Mouse (Mus musculus): ENCODE measurements at regions not wholly inside any gene's neighbourhood (a gene's known extent, or its start where the extent isn't known, plus 50 kb on each side); places are given as distances from the start of the nearest gene placed in this dataset.

DNA sequence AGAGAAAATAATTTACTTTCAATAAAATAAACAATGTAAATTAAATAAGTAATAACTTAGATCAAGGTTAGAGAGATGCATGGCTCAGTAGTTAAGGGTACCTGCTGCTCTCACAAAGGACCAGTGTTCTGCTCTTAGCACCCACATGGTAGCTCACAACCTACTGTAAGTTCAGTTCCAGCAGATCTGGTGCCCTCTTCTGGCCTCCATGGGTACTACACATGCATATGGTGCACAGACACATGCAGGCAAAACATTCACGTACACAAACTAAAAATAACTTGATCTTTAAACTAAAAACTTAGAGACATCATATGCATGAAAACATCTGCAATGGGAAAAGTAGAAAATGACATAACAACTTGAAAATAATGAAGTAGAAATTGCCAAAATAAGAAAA, 184.2 kb upstream of the Ank start:
- DNase-seq, result no peak

DNA sequence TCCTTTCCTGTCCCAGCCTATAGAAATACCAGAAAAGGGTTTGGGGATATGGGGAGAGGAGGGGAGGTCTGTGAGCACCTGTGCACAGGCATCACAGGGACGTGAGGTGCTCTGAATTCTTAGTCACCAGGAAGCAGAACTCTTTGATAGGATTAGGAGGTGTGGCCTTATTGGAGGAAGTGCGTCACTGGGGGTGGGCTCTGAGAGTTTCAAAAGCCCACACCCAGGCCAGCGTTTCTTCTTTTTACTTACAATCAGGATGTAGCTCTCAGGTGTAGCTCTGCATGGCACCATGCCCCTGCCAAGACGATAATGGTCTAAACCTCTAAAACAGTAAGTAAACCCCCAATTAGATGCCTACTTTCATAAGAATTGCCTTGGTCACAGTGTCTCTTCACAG, 162.6 kb upstream of the Ank start:
- DNase-seq, result no peak

DNA sequence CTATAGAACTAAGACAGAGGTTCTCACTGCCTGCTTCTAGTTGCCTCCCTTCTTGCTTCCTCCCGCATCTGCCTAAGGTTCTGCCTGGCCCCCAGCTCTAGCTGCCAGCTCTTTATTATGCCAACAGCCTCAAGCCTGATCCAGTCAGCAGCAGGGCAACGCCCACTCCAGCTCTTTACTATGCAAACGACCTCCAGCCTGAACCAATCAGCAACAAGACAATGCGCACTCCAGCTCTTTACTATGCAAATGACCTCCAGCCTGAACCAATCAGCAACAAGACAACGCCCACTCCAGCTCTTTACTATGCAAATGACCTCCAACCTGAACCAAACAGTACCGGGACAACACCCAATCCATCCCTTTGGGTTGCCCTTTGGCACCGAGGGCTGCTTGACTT, 162.2 kb upstream of the Ank start:
- DNase-seq, result no peak

DNA sequence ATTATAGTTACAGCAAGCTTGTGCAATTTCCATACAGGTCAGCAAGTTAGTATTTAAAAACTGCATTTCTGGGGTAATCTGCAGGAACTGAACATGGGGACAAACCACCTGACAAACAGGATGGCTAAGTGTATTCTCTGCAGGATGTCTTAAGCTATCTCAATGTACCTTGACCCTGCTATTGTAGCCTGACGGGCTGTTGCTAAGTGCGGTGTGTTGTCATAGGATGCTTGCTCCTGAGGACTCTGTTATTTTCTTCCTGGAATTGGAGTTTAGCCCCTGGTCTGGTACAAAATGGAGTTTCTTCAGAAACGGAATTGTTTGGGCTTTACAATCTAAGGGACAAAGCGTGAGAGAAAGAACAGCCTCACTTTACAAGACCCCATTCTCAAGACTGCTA, 161.4 kb upstream of the Ank start:
- DNase-seq, result no peak

DNA sequence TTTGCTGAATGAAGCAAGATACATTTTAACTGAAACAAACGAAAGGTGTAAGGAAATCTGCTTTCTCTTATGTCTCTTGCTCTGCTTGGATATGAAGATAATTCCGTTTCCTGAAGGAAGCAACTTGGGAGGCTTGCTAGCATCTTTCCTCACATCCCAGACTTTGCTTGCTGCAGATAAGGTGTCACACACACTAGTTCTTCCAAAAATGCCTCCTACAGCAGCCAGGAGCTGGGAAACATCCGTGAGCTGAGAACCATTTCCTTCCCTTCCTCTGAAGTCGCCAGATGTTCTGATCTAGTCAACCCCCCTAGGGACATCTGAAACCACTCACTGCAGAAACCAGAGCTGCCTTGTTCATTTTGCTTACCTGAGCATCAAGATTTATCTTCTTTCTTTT, 157.8 kb upstream of the Ank start:
- DNase-seq, result no peak

DNA sequence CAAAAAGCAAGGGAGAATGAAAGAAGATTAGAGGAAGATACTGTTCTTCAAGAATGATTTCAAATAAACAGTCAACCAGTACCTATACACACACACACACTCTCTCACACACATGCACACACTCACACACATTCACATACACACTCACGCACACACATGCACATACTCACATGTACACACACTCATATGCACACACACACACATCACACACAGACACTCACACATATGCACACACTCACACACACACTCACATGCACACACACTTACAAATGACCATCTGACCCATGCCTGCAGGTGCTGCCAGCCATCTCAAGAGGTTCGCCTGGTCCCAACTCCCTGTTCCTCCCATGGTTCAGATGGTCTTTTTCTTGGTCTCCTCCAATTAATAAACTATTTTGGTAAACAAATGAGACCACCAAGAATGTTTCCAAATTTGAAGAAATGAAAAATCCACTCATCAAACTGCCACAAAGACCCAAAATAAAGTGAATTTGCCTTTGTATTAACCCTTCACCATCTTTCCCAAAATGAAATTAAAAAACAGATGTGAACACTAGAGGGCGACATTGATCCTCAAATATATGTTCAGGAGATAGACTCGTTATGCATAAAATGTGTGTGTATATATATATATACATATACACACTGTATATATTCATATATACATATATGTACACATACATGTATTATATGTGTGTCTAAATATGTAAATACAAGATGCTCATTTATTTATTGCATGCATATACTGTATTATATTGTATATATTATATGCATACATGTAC, 150.3 kb upstream of the Ank start:
- DNase-seq, result no peak

DNA sequence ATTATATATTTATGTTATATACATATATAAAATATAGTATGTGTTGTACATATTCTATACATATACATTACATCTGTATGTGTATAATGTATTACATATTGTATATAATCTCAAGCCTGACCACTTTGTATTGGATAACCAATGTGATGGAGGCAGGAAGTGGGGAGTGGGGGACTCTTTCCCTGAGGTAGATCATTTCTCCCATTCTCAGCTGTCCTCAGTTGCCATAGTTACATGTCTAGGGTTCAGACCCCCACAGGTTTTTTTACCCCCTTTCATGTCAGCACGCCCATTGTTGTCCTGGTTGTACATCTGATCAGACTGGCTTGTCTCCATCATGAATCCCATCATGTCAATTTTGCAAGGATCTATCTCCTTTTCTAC, 149.7 kb upstream of the Ank start:
- DNase-seq, result no peak

DNA sequence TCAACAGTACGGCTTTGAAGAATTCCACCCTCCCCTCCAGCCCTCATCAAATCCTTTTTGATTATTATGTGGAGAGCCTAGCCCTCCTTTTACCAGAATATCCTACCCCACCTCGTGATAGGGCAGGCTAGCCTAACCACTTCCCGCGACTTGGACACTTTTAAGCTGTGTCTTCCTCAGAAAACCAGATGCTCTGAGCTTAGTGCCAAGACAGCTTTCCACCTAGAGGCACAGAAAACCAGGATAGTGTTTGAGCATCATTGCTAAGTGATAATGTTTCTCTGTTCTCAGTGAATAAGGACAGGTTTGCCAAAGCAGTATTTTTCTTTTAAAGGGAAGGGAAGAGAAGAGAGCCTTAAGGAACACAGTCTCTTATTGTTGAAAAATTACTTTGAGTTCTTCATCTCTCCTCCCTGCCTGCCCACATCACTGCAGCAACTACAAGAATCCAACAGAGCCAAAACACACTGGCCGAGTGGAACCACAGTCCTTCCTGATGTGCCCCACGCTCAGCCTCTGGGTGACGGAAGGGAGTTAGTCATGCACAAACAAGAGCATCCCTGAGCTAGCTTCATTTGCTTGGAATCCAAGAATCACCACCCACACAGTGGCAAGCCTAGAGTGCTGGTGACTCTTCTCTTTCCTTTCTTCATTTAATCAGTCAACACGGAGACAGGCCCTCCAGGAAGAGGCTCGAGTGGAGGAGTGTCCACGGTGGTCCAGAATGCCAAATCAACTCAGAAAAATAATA, 144.4 kb upstream of the Ank start:
- no peak for DNase-seq

DNA sequence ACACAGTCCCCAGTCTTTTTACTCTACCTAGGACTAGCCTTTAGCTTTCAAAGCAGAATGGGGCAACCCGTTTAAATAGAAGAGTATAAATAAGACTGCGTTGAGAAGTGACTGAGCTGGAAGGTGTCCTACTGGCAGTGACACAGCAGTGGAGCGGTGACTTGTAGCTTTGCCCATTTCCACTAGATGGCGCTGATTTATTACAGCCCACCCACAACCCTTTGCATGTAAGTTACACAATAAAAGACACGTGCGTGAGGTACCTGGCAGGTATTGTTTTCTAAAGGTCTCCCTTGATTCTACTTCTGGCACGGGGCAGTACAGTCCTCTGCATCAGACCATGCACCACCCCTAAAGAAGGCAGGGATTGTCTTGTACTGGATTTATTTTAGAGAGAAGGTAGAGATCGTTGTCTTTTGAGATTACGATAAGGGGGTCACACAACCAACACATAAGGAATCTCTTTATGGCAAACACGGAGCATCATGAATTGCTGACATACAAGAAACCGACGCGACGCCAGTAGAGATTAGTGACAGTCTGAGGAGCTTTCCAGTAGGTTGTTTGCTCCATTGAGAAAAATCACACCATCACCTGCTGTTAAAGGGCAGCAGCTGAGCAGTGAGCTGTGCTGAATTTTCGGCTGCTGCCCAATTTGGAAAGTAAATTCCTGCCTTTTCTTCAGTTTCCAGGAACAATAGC, 140.5 kb upstream of the Ank start:
- DNase-seq, result peak; percentile 28 to 63

DNA sequence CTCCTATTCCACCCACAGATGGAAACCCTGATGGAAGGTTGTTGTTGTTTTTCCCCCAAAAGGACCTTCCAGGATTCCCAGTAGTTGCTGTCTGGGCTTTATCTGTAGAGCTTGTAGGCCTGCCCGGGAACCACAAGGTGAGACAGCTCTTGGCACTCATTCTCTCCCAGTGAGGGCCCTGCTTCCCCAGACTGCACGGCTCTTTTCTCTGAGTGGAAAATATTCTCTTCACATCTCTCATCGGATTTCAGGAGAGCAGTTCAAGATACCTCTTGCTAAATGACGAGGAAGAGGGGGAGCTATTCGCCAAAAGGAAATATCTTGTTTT, 140.0 kb upstream of the Ank start:
- DNase-seq, result no peak

DNA sequence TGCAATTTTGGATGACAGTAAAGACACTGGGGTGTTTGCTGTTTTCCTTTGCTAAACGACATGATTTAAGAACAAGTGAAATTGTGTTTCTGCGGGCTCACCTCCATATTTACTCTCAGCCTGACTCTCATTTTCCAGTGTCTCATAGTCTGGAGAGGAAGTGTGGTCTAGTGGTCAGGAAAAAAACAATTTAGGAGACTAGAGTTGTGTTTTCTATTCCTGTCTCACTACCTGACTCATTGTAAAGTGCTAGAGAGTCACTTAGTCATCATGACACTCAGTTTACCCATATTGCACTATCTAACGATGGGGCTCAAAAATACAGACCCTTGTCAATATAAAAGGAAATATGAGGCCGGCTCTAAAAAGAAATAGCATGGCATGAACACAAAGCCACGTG, 138.7 kb upstream of the Ank start:
- no peak for DNase-seq

DNA sequence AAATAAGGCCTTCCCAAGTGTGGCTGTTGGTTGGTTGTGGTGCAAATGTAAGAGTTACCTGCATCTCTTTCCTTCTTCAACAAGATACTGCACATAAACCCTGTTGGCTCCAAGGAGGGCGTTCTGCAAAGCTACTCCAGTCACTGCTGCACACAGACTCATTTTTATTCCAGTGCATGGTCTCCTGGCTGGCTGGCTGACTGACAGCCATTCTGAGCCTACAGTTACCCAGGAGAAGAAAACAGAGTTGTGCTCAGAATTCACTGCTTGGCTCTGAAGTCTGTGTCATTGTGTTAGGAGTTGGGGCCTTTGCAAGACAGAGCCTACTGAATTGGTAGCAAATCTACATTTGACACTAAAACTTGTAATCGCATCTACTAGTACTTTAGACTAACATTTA, 138.0 kb upstream of the Ank start:
- no peak for DNase-seq

DNA sequence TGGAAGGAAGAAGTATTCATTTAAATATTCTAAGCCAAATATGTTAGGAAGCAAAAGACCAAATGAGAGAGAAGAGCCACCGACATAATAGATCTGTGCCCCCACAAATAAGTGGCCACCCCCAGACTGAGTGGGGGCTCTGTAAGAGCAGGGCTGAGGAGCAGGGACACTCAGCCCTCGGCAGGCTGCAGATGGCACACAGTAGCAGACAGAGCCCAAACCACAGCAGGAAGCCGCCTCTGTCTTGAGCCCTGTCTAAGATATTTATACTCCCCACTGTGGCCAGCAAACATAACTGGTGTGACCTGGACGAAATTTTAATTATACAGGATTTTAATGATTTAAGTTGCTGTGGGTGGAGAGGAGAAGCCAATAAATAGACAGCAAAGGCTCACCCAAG, 126.4 kb upstream of the Ank start:
- no peak for DNase-seq

DNA sequence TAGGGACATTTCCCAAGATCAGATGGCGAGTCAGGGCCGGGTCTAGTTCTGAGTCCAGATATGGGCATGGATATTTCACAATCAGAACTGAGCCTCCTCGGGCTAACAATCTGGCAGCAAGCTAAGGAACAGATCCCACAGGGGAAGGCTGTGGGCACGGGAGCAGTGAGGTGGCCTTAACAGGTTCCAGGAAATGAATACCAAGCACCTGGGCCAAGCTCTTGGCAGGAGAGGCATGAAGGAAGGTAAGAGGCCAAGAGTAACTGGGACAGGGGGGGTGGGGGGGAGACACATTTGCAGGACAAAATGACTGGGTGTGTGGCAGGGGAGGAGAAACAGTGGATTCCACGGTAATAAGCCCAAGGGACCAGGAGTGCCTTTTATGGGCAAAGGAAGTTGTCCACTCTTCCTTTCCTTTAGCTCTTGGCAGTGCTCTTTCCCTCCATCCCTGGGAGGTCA, 124.9 kb upstream of the Ank start:
- DNase-seq, result no peak

DNA sequence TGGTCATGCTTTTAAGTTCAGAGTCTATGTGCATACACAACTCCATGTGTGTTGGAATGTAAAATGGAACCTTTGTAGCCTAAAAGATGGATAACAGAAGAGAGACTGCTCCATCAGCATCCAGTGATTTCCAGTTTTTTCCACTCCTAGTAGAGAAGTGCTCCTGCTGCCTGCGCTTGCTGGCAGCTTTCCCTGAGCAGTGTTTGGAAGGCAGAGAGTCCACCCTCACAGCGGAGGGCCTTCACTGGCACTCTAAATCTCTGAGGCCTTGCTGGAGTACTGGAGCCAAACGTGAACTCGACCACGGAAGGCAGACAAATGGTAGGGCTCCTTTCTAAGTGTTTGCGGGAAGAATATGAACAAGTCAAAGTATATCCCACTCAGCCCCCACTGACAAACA, 108.0 kb upstream of the Ank start:
- no peak for DNase-seq

DNA sequence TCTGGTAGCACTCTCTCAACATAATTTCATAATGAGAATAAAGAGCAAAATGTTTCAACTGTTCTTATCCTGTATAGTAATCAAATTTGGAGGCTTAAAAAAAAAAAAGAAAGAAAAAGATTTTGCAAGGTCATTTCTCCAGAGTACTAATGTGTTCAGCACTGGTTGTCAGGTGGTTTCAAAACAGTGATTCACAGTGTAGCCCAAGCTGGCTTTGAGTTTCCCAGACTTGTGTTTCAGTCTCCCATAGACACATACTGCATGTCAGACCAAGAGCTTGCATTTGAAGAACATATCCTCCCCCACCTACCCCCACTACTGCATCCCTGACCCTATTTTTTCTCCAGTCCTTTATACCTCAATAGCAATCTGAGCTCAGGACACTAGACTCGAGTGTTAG, 107.2 kb upstream of the Ank start:
- no peak for DNase-seq

DNA sequence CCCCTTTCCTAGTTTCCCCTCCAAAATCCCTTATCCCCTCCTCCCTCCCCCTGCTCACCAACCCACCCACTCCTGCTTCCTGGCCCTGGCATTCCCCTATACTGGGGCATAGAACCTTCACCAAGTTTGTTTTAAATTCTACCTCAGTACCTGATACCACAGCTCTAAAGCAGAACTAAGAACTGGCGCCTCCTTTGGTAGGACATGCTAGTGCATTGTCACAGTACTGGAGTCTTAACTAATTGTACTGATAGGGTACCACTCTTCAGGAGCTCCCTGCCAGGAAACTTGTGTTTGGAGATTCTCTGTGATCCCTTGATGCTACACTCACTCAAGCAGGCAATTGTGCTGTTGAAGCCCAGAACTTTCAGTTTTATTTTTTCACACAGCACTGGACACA, 92.0 kb upstream of the Ank start:
- no peak for DNase-seq

DNA sequence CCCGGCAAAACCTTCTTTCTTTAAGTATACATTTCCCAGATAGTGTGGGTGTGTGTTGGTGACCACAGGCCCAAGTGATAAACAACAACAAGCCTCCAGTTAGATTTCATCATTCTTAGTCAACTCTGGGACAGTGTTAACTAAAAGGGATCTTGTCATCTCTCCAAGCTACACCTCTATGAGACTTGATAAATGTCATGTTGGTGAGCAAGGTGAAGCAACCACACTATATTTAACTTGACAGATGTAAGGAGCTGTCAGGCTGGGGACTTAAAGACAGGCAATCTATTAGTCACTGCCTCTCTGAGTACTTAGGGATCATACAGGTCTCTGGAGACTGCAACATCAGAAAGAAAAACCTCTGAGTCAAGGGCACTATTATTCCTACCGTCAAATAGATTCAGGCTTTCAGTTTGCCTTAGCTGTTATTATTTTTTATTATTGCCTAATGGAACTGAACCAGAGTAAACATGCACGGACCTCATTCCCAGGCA, 87.8 kb upstream of the Ank start:
- no peak for DNase-seq

DNA sequence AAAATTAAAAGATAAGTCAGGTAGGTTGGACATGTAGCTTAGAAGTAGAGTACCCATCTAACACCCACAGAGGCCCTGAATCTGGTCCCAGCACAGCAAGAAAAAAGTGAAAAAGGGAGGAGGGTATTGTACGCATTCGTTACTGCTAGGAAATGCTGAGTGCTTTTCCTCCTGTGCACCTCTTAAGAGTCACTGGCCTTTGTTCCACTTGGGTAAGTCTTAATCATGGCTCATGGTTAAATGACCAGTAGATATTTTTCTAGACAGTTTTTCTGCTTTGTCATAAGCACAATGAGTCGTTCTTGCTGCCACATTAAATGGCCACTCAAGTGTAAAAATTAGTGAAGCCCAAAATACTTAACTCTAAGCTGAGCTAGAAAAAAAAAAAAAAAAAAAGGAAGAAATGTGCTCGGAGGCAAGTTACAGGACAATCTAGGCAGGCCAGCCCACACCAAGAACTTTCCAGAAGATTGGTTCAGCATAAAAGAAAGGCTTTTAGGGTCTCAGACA, 86.0 kb upstream of the Ank start:
- DNase-seq, result no peak

DNA sequence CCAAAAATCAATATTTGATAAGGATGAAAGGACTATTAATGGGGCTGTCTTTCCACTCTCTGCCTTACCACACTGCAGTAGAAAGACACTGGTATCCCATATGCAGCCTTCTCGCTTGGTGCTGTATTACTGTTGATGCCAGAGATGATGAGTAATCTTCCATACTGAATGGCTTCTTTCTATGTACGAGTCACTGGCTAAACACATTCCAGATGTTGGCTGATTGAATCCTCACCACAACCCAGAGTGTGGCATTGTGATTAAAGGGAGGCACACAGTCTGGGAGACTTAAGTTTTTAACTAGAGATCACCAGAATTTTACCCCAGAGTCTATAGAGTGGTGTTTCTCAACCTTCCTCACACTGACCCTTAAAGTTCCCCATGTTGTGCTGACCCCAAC, 84.9 kb upstream of the Ank start:
- DNase-seq, result no peak

DNA sequence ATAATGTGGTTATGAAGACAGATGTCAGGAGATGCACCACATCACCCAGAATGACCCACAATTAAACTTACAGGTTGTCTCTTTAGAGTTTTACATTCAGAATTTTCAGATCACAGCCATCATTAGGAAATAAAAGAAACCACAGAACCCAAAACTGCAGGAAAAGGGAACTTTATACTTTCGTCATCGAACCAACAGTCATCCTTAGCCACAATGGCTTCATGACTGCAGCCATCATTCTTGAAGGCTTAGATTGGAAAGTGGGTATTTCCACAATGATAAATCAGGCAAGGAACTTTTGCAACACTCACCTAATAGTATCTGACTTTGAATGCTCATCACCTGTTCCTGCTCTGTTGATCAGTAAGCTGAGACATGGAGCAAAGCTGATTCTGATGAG, 75.9 kb upstream of the Ank start:
- no peak for DNase-seq

DNA sequence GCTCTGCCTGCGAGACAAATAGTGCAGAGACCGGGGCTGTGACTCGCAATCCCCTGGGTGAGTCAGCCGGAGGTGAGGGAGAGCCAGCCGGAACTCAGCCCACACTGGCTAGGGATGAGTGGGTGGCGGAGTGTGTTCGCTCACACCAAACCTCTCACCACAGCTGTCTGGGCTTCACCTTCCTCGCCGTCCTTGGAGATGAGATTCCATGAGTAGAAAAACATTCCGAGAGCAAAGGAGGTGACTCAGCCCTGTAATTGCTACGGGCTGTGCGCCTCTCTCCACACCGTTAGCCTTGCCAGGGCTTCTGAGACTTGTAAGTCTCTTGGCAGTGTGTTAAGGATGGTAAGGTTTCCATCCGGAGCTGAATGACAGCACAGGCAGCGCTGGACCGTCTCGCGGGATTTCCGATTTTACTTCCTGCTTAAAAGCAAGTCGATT, 60.7 kb upstream of the Ank start:
- DNase-seq, result peak in 1 of 2 experiments; percentile 25

DNA sequence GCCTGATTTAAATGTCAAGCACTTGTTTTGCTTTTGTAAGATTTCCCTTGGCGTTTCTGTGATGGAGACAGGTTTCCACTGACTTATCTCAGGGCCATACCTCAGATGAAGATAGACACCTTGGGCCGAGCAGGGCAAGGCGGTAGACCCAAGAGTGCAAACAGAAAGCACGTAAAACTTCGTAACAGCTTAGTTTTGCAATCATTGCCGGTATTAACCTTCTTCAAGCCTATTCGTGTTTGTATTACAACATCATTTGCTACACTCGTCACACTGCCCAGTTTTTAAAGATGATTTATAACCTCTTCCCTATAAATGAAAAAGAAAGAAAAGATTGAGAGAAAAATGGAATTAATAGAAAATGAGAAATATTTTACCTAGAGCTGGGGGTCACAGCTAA, 56.6 kb upstream of the Ank start:
- no peak for DNase-seq

DNA sequence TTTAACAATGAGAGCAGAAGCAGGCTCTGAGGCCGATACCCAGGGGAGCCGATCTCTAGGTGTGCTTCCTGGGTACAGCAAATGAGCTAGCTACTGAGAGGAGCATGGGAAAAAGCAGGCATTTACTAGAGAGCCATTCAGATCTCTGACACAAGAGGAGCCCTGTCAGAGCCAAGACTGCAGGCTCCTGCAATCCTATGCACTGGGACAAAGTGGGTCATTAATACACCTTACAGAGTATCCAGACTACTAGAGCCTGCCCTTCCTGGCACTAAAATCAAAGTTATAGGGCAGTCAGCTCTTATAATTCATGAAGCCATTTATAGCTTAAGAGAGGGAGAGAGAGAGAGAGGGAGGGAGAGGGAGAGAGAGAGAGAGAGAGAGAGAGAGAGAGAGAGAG, 54.2 kb upstream of the Ank start:
- no peak for DNase-seq
